Mouse (Mus musculus): ENCODE data around the gene Espn. TPM values are rescaled to one million over a fixed set of nuclear protein-coding genes. Genes with fewer than 3 reads are reported as not detected.

The Espn gene
- polyA plus RNA-seq (2012; ENCODE audit: low replicate concordance), result 6.3 and 22.6 TPM in 2 replicates

DNA sequence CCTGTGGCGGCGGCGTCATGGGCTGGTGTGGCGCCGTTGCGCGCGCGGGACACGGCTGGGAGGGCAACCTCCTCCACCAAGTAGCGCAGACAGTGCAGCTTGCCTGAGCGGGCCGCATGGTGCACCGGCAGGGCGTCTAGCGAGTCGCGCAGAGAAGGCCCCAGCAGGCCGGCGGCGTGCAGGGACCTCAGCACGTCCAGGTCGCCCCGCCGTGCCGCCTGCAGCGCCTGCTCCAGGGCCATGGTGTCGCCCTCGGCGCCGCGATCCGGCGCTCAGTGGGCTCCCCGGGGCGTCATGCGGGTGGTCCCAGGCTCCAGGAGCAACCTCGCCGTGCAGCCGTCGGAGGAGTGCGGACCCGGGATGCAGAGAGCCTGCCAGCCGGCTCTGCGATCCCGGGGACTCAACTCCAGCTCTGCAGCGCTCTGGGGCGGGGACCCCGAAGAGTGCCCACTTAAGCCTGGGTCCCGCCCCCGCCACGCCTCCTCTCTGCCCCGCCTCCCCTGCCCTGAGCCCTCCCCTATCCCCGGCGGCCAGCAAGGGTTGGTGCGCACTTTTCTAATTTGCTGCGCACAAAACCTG lies at the start of gene Espn:
Espn (minus strand) TSS at position 406 of the 579 bp plus-strand sequence.

DNA sequence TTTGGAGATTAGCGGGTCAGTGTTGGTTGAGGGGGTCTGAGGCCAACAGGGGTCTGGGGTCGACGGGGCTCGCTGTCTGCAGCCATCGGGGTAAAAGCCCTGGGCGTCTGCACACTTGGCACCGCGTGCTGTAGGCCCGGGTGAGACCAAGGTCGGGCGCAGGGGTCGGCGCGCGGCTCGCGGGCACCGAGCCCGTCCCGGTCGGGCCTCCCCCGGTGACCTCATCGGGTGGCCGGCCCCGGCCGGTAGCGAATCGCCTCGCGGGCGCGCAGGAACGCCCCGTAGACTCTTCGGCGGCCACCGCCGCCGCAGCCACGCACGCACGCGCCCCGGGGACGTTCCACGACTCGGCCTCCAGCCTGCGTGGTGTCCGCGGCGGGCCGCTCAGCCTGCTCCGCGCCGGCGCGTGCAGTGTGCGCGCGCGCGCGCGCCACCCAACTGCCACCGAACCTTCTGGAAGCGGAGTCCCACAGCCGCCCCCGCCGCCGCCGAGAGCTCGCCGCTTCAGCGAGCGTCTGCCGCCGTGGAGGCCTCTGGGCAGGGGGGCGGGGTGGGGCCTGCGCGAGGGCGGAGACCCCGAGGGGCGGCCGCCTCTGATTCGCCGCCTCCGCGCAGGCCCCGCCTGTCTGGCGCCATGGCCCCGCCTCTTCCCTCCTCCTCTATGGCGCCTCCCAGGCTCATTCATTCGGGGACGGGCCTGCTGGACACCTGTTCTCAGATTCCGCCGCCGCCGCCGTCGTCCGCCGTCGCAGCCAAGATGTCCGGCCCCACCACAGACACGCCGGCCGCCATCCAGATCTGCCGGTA lies 25.6 kb upstream of the Espn start, which contains the start of gene Acot7:
Acot7 (plus strand) TSS at position 598 of the 807 bp plus-strand sequence.

DNA sequence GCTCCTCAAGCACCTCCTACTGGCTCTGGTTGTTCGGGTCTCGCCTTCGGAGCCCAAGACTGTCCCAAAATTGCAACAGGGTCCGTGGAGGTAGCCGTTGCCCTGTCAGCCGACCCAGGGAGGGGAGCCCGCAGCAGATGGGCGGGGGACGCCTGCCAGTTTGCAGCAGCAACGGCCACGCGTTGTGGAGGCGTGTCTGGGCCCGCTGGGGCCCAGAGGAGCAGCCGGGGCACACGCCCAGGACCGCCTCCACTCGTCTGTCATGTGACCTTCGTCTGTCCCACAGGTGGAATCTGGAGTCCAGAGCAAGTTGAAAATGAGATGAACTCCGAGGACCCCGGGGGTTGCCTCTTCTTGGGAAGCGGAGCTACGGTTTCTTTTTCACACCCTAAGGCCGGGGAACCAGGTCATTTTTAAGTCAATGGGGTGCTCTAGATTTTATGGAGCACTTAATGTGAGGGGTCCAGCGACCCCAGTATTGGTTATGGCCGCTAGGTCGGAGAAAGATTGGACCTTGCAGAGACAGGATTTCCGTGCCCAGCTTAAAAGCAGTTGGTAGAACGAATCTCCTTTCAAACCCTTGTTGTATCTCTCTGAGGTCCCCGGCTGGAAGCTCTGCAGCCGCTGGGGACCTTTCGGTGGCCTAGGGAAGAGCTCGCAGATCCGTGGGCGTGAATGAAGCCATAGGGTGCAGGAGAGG lies 6.6 kb upstream of the Espn start, which contains the start of gene Hes2:
Hes2 (plus strand) TSS at position 283 of the 700 bp plus-strand sequence.

DNA sequence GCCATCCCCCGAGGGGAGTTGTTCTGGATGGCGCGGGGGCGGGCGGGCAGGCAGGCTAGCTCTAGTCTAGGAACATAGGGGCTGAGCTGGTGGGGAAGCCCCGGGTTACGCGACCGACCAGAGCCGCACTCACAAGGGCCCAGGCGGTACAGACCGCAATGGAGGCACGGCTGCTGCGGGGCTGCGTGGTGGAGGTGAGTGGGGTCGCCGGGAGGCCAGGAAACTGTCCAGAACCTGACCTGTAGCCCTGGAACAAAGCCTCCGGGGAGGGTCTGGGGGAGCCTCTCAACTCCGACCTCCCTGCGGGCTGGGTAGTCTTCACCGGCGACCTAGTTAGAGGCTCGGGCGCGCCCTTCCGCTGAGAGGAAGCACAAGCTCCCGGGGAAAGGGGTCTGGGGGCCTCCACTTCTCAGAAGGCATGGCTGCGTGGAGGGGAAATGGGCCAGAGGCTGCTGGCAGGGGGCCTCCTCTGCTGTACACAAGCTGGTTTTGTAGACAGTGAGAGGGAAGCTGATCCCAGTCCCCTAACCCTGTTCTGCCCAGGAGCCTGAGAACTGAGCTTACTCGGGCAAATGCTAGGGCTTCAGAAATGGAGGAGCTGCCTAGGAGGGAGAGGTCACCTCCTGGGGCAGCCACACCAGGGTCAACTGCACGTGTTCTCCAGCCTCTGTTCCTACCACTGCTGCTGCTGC lies 36.1 kb downstream of the Espn start, which contains the start of gene Tnfrsf25:
Tnfrsf25 (plus strand) TSS at position 14 of the 692 bp plus-strand sequence.

DNA sequence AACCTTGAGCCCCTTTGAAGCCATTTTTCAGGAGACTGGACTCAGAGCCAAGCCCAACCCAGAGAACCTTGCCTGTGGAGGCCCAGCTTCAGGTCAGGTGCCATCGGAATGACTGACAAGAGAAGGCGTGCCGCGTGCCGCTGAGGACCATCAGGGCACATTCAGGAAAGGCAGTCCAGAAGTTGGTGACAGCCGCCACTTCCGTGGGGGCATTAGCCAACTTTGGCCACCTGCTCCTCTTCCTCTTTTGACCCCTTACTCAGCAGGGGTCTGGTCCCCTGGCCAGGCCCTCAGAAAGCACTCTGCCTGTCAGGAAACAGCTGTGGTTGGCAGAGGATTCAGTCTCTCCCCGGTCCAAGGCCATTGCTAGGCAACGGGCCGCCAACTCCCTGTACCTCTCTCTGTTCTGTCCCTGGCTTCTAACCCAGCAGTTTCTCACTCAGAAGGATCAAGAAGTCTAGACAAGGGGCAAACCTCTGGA lies 80.0 kb downstream of the Espn start, which contains the start of gene Plekhg5:
Plekhg5 (plus strand) TSS at position 378 of the 481 bp plus-strand sequence.

Other genes with a start within 250 kb of the Espn start
- gene Dnajc11, start 218.7 kb downstream of the Espn start, polyA plus RNA-seq (2012; ENCODE audit: low replicate concordance), result 7.2 and 26.3 TPM in 2 replicates
- 57.0 and 142 TPM in 2 replicates for gene Thap3, start 163.4 kb downstream of the Espn start, polyA plus RNA-seq (2012; ENCODE audit: low replicate concordance)
- 6.7 and 13.9 TPM in 2 replicates for gene Phf13, start 156.1 kb downstream of the Espn start, polyA plus RNA-seq (2012; ENCODE audit: low replicate concordance)
- 14.9 and 23.9 TPM in 2 replicates for gene Klhl21, start 143.6 kb downstream of the Espn start, polyA plus RNA-seq (2012; ENCODE audit: low replicate concordance)
- 12.0 and 12.3 TPM in 2 replicates for gene Zbtb48, start 124.7 kb downstream of the Espn start, polyA plus RNA-seq (2012; ENCODE audit: low replicate concordance)
- 0.04 and 0.08 TPM in 2 replicates for gene Tas1r1, start 113.8 kb downstream of the Espn start, polyA plus RNA-seq (2012; ENCODE audit: low replicate concordance)
- gene Nol9, start 113.0 kb downstream of the Espn start, polyA plus RNA-seq (2012; ENCODE audit: low replicate concordance), result 22.0 and 70.0 TPM in 2 replicates
- gene Plekhg5, start 79.9 kb downstream of the Espn start, polyA plus RNA-seq (2012; ENCODE audit: low replicate concordance), result 15.3 and 24.9 TPM in 2 replicates
- 17.3 and 25.1 TPM in 2 replicates for gene Tnfrsf25, start 36.4 kb downstream of the Espn start, polyA plus RNA-seq (2012; ENCODE audit: low replicate concordance)
- 0.07 TPM in 1 of 2 replicates, not detected in the other for gene Hes2, start 6.5 kb upstream of the Espn start, polyA plus RNA-seq (2012; ENCODE audit: low replicate concordance)
- 12.2 and 15.4 TPM in 2 replicates for gene Acot7, start 25.8 kb upstream of the Espn start, polyA plus RNA-seq (2012; ENCODE audit: low replicate concordance)
- 0.18 and 0.36 TPM in 2 replicates for gene Gpr153, start 121.9 kb upstream of the Espn start, polyA plus RNA-seq (2012; ENCODE audit: low replicate concordance)
- 0.15 and 0.66 TPM in 2 replicates for gene Hes3, start 139.3 kb upstream of the Espn start, polyA plus RNA-seq (2012; ENCODE audit: low replicate concordance)
- 20.9 and 25.6 TPM in 2 replicates for gene Icmt, start 144.9 kb upstream of the Espn start, polyA plus RNA-seq (2012; ENCODE audit: low replicate concordance)
- gene Rnf207, start 166.6 kb upstream of the Espn start, polyA plus RNA-seq (2012; ENCODE audit: low replicate concordance), result 0.07 TPM in 1 of 2 replicates, not detected in the other
- gene Rpl22, start 173.4 kb upstream of the Espn start, polyA plus RNA-seq (2012; ENCODE audit: low replicate concordance), result 30.9 and 117 TPM in 2 replicates
- gene Chd5, start 186.3 kb upstream of the Espn start, polyA plus RNA-seq (2012; ENCODE audit: low replicate concordance), result 0.03 and 0.20 TPM in 2 replicates

Data from hematopoietic multipotent progenitor cell, adult 10-12 weeks (in vitro differentiated cells).